Mouse (Mus musculus) splenic B cell, adult 2 months (primary cell): Measurements from ENCODE around the gene Hdhd3.

Source experiments
- DNase-seq: peaks from one replicate; pipeline ENCODE4 v3.0.0-alpha.2; 2011; ENCODE audit warnings: low read depth, low spot score
- H3K27me3 ChIP-seq: 2 replicates; pipeline ENCODE4 v1.6.1; 2012; ENCODE audit warnings: mild to moderate bottlenecking, low read length, moderate library complexity, mixed read lengths; ENCODE audit not compliant: control insufficient read depth, poor library complexity, insufficient read depth, severe bottlenecking
- H3K36me3 ChIP-seq: 2 replicates; pipeline ENCODE4 v1.6.1; 2012; ENCODE audit warnings: mild to moderate bottlenecking, low read length, moderate library complexity, mixed read lengths; ENCODE audit not compliant: control insufficient read depth, poor library complexity, insufficient read depth, severe bottlenecking

Gene Hdhd3

DNA sequence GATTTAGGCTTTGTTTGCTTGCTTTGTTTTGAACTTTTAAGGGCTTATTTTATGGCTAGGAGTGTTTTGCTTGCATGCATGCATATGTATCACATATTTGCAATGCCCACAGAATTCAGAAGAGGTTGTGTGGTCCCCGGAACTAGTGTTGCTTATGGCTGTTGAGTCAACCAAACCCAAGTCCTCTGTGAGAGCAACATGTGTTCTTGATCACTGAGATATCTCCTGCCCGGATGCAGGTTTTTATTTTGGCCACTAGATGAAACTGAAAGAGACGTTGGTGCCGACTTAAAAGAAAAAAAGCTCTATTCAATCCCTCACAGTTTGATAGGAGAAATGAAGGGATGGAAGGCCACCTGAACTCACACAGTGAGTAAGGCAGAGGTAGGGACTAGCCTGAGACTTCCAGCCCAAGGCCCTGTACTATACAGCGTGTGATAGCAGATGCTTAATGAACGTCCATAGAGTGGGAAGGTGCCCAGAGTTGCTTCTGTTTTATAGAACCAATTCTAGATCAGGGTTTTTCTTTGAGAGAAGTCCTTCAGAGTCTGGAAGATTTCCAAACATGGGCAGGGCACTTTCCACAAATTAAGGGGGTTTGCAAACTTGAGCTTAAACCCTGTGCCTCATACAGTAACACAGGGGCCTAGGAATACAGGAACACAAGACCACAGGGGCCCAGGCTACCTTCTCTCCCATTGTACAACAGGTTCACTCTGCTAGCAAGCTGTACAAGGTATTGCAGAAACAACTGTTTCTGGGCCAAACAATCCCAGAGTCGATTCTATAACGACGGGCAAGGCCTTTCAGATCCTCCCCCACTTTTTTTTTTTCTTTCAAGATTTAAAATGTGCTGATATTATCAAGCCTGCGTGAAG lies 14.5 kb upstream of the Hdhd3 start:
- H3K27me3 ChIP-seq: no peaks in the 10 kb centered on the region
- no peak for DNase-seq
- H3K36me3 ChIP-seq: no peaks in the 10 kb centered on the region

DNA sequence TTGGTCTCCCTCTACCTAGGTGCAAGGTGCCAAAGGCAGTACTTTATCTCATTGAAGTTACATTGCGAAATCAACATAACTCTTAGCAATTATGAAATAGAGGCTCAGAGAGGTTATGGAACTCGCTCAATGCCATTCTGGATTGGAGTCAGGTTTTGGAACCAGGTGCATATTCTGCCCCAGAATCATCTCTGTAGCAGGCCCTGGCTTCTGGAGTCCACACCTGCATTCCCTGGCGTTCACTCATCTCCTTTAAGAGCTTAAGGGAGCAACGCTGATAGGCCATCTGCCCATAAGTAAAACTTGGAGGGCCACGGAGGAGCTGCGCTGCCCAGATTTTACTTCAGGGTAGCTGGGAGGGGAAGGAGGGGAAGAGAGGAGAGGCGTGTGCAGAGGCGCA lies 13.8 kb upstream of the Hdhd3 start:
- no peak for DNase-seq
- Histone ChIP-seq H3K27me3 (no peaks in the 10 kb centered on the region), H3K36me3 (no peaks in the 10 kb centered on the region; the same call in 1 of the 2 replicates)

GRCm38 (mm10) chr4:62516579-62516978 lies 13.3 kb upstream of the Hdhd3 start:
- DNase-seq: no peak
- Histone ChIP-seq H3K27me3 (no peaks in the 10 kb centered on the region), H3K36me3 (no peaks in the 10 kb centered on the region; the same call in 1 of the 2 replicates)

DNA sequence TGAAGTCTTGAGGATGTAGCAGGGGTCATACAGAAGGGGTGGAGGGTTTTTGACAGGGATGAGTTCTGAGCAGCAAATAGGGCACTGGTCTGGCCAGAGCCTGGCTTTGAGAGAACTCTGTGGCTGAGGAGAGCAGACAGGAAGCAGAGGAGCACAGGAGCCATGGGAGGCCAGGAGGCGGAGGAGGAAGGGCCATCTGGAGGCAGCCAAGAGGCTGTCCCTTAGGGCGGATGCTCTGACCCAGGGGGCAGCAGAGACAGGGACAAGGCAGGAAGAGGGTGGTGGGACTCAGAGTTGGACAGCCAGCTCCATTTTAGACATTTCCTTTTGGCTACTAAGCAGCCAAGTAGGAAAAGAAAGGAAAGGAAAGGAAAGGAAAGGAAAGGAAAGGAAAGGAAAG lies 12.8 kb upstream of the Hdhd3 start:
- no peaks in the 10 kb centered on the region for H3K27me3 ChIP-seq
- no peak for DNase-seq
- H3K36me3 ChIP-seq: no peaks in the 10 kb centered on the region; the same call in 1 of the 2 replicates

DNA sequence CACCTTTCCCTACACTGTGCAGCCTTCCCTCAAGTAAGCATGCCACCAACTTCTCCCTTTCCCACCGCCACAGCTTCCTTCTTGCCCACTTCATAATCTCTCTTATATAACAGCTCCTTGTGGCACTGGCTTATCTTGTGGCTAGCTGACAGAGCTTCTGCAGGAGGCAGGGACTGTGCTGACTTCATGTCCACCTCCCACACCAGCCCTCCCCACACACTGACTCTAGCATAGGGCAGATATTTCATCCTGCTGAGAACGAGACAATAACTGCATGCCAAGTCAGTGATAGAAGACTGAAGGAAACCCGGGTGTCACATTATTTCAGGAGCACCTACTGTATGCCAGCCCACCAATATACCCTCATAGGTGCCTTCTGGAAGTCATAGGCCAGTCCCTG lies 12.2 kb upstream of the Hdhd3 start:
- no peak for DNase-seq
- Histone ChIP-seq H3K36me3 (no peaks in the 10 kb centered on the region; the same call in 1 of the 2 replicates), H3K27me3 (no peaks in the 10 kb centered on the region)

DNA sequence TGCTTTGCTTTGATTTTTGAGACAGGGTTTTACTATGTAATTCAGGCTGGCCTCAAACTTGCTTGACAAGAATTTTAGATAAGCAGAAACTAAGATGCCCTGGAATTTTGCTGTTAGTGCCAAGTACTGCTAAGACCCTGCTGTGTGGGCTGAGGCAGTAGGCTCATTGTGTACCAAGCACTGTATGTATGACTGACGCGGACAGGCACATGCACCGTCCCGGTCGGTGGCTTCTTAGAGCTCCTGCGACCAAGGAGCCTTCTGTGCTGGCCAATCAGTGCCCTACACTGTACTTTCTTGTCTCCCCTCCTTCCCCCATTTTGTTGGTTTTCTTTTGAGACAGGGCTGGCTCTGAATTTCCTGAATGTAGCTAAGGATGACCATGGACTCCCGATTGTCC lies 11.7 kb upstream of the Hdhd3 start:
- Histone ChIP-seq H3K27me3 (no peaks in the 10 kb centered on the region), H3K36me3 (peaks cover 1% of the 10 kb centered on the region; the same call in 1 of the 2 replicates)
- no peak for DNase-seq

DNA sequence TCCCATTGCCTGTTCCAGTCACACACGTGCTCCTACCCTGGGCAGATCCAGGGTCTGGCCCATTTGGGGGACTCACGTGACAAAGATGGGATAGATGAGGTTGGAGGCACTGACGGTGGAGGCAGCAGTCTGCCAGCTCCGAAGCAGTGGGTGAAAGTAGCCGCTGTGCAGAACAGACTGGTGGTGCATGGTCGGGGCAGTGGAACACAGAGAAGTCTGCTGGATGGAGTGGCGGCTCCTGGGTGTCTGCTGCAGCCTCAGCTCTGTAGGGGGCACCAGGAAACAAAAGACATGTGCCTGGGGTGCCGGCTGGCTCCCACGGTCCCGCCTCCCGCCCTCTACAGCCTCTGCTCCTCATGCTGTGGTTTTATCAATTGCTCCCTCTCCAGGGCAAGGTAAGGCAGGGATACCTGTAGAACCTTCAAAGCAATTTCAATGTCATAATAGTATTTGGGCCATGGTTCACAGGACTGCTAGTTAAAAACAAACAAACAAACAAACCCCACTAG lies 10.8 kb upstream of the Hdhd3 start:
- no peak for DNase-seq
- Histone ChIP-seq H3K27me3 (no peaks in the 10 kb centered on the region), H3K36me3 (peaks cover 3% of the 10 kb centered on the region; the same call in 1 of the 2 replicates)

DNA sequence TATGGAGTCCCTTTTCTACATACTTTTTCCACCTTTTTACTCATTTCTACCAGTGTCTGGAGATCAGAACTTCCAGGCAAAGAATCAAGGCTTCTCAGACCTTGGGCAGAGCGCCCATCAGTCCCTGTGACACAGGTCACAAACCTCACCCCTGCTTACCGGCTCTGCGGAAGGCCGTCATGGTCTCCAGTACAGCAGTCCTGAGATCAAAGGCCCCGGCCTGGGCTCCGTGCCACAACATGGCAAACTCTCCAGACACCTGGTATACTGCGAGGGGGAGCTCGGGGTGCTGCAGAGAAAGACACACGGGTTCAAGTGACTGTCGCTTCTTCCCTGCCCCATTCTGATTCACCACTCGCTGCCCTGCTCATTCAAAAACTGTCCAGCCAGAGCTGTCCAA lies 6.7 kb upstream of the Hdhd3 start:
- H3K27me3 ChIP-seq: no peaks in the 10 kb centered on the region
- H3K36me3 ChIP-seq: peaks cover 3% of the 10 kb centered on the region; the same call in 1 of the 2 replicates
- no peak for DNase-seq

DNA sequence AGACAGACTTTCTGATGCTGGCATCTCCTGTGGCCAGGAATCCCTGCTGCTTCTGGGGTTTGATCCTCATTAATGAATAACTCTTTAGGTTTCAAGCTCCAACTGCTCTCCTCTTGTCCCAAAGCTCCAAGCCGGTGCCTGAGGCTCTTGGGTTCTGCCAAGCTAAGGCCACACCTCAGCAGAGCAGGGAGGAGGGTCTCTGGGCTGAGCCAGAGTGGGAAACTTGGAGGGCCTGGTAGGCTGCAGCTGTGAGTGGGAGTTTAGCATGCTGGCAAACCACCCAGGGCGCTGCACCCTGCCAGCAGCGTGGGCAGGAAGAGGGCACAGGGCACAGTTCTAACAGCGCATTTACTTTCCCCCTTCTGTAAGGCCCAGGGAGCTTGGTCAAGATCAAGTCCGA lies 5.6 kb upstream of the Hdhd3 start:
- Histone ChIP-seq H3K36me3 (peaks cover 3% of the 10 kb centered on the region; the same call in 1 of the 2 replicates), H3K27me3 (no peaks in the 10 kb centered on the region)
- DNase-seq: no peak

- DNase-seq: peak; percentile 57
Measured at GRCm38 (mm10) chr4:62506798-62507197, 3.5 kb upstream of the Hdhd3 start.

GRCm38 (mm10) chr4:62505991-62506390 lies 2.7 kb upstream of the Hdhd3 start:
- no peak for DNase-seq
- H3K36me3 ChIP-seq: 0 out of 2 replicates have a peak, but pooled peaks cover 3% of the 10 kb centered on the region
- H3K27me3 ChIP-seq: no peaks in the 10 kb centered on the region

More at GRCm38 (mm10) chr4:62506798-62507197, 3.5 kb upstream of the Hdhd3 start:
- Histone ChIP-seq H3K36me3 (0 out of 2 replicates have a peak, but pooled peaks cover 3% of the 10 kb centered on the region), H3K27me3 (no peaks in the 10 kb centered on the region)

DNA sequence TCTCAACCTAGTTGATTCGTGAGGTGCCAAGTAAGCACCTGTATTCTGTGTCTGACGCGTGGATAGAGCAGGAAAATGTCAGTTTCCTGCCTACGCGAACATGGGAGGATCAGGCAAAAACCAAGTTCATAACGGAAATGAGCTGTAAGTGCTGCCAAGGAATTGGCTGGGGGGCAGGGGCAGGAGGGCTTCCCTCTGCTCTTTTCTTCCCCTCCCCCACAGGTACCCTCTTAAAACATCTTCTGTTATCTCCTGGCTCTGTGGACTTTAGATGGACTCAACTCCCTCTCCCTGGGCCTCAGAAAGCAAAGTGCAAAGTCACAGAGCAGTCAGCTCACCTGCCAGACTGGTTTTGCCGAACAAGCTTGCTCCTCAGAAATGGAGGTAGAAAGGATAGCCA lies 298 bp downstream of the Hdhd3 start:
- Histone ChIP-seq H3K27me3 (no peaks in the 10 kb centered on the region), H3K36me3 (no peaks in the 10 kb centered on the region)
- no peak for DNase-seq

- no peaks in the 10 kb centered on the region for H3K27me3 ChIP-seq
- DNase-seq: peak; percentile 74
- H3K36me3 ChIP-seq: no peaks in the 10 kb centered on the region
Measured at GRCm38 (mm10) chr4:62501964-62502732, 1.1 kb downstream of the Hdhd3 start.

DNA sequence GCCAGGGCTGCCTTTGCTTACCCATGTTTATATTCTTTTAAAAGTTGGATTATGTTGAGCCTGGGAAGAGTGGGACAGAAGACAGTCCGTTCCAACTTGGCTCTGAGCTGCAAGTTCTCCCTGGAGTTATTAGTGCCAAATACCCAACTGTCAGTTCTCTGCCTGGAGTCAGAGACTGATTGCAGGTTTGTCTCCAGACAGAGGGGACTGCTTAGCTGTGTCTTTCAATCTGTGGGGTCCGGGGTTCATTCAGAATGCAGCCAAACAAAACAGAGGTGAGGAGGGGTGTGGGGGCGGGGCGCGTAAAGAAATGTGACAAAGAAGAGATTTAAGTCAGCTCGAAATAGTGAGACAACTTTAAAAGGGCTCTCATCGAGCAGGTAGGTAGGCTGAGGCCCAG lies 1.7 kb downstream of the Hdhd3 start:
- H3K36me3 ChIP-seq: no peaks in the 10 kb centered on the region
- DNase-seq: no peak
- no peaks in the 10 kb centered on the region for H3K27me3 ChIP-seq

- Histone ChIP-seq H3K36me3 (no peaks in the 10 kb centered on the region), H3K27me3 (no peaks in the 10 kb centered on the region)
- DNase-seq: no peak
Measured at GRCm38 (mm10) chr4:62500799-62501198, 2.5 kb downstream of the Hdhd3 start.
